Mouse (Mus musculus) heart, adult 2 months (tissue): ENCODE measurements around the gene 1810043G02Rik.

Experiments
- CTCF ChIP-seq: fragments of 200-600 bp; IDR thresholded peaks from 2 replicates; pipeline ENCODE4 v1.8.1; 2022; ENCODE audit warnings: antibody characterized with exemption, mild to moderate bottlenecking, moderate library complexity
- POLR2A ChIP-seq: fragments of 200-500 bp; IDR thresholded peaks from 2 replicates; pipeline ENCODE4 v1.6.1; 2011; ENCODE audit warnings: mild to moderate bottlenecking, low read depth, low read length, control low read depth; ENCODE audit not compliant: insufficient read depth

DNA sequence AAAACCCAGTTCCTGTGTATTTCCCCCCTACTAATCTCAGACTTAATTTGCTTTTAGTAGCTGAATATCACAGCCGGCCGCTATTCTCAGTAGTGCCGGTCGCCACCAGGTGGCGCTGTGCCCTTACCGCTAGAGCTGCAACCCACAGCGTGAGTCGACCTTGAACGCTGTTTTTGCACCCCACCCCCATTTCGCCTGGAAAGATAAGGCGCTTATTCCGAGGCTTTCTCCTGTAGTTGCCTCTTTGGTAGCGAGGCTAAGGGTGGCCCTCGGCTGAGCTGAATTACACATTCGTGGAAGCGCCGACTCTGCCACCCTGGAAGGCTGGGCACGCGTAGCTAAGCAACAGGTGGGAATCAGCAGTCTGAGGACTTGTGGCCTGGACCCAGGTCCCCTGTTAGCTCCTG is 40.5 kb downstream of the 1810043G02Rik start:
- peak; percentile 99; the same call in 1 of the 2 replicates for TF ChIP-seq CTCF
- peak; percentile 36; the same call in 1 of the 2 replicates for TF ChIP-seq POLR2A
